Mouse (Mus musculus): Measurements from ENCODE around the gene Plin3.
"Not testable (repeated sequence)": the region's sequence is repeated elsewhere in the genome, so short reads cannot be mapped to it uniquely, and the experiment has no call there.

Gene Plin3

GRCm38 (mm10) chr17:56273482-56273881 lies 19.2 kb downstream of the Plin3 start:
- DNase-seq: no peak

- DNase-seq: peak; percentile 54
Observed at GRCm38 (mm10) chr17:56272644-56273043, 20.0 kb downstream of the Plin3 start.

- DNase-seq: no peak
Observed at GRCm38 (mm10) chr17:56271609-56272253, 20.9 kb downstream of the Plin3 start.

GRCm38 (mm10) chr17:56269741-56270140 lies 22.9 kb downstream of the Plin3 start:
- DNase-seq: no peak

- peak; percentile 59 for DNase-seq
Observed at GRCm38 (mm10) chr17:56269153-56269630, 23.5 kb downstream of the Plin3 start.

- no peak for DNase-seq
Observed at GRCm38 (mm10) chr17:56266271-56266670, 26.4 kb downstream of the Plin3 start.

GRCm38 (mm10) chr17:56265869-56266268 lies 26.8 kb downstream of the Plin3 start:
- DNase-seq: no peak

- DNase-seq: no peak
Observed at GRCm38 (mm10) chr17:56265011-56265410, 27.7 kb downstream of the Plin3 start.

GRCm38 (mm10) chr17:56264020-56264419 lies 28.7 kb downstream of the Plin3 start:
- DNase-seq: peak; percentile 82

- DNase-seq: no peak
Observed at GRCm38 (mm10) chr17:56262645-56263094, 30.0 kb downstream of the Plin3 start.

GRCm38 (mm10) chr17:56261166-56261565 lies 31.5 kb downstream of the Plin3 start:
- DNase-seq: no peak

GRCm38 (mm10) chr17:56259301-56260037 lies 33.2 kb downstream of the Plin3 start:
- no peak for DNase-seq

- DNase-seq: not testable (repeated sequence)
Observed at GRCm38 (mm10) chr17:56258812-56259211, 33.9 kb downstream of the Plin3 start.

- DNase-seq: not testable (repeated sequence)
Observed at GRCm38 (mm10) chr17:56258269-56258668, 34.4 kb downstream of the Plin3 start.

GRCm38 (mm10) chr17:56257181-56257894 lies 35.3 kb downstream of the Plin3 start:
- peak; percentile 66 for DNase-seq

- DNase-seq: peak; percentile 93
Observed at GRCm38 (mm10) chr17:56256239-56256881, 36.3 kb downstream of the Plin3 start, which contains the start of gene Fem1a. TSS of gene Fem1a (plus strand) at chr17:56256810.

- DNase-seq: peak; percentile 98
Observed at GRCm38 (mm10) chr17:56255863-56256238, 36.8 kb downstream of the Plin3 start.

- DNase-seq: no peak
Observed at GRCm38 (mm10) chr17:56255429-56255828, 37.2 kb downstream of the Plin3 start.

GRCm38 (mm10) chr17:56254695-56255094 lies 38.0 kb downstream of the Plin3 start:
- no peak for DNase-seq

- DNase-seq: peak; percentile 83
Observed at GRCm38 (mm10) chr17:56251136-56251829, 41.4 kb downstream of the Plin3 start.

- DNase-seq: no peak
Observed at GRCm38 (mm10) chr17:56245608-56246007, 47.1 kb downstream of the Plin3 start.

Measured in kidney, adult 18-20 months (tissue).